Mouse (Mus musculus): ENCODE data around the gene Hcls1. TPM values are rescaled to one million over a fixed set of nuclear protein-coding genes. Genes with fewer than 3 reads are reported as not detected.

Gene Hcls1
- polyA plus RNA-seq (2012; ENCODE audit: insufficient read depth, insufficient read length, missing spikeins), result 349 and 368 TPM in 2 replicates

DNA sequence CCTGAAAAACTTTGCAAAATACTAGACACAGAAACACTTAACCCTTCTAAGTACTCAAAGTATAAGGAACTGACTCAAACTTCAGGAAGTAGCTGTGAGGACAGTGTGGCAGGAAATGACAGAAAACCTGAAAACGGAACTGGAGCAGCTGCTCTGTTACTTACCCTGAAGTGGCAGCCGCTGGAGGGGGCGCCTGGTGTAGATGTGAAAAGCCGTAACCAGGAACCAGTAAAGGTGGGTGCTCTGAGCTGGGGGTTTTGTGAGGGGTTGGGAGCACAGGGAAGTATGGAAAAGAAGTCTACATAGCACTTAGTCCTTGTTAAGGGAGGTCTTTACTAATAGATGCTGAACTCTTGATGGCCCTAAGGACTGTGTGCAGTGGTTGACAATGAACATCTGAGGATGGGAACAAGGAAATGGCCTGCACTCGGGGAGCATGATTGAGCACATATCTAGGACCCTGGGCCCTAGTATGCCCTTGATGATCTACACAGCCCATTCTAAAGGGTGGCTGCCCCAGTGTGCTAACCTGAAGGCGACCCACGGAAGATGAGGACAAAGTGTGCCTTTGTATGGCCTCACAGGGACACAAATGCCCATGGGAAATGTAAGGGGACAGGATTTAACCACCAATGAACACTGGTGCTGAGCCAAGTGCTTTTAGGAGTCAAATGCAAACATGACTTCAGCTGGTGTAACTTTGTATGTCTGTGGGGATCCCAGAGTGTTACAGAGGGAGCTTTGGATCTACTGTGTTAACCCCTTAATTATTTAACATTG is at the start of gene Hcls1:
Gene Hcls1, plus strand, starts transcription at position 143 of the 780 bp plus-strand sequence.
- TF ChIP-seq POLR2A (IDR thresholded peaks at IDR 0.05; ENCODE audit: borderline replicate concordance, low read depth, low read length) (no peak), CTCF (IDR thresholded peaks at IDR 0.05; ENCODE audit: low read depth, low read length) (no peak)
- Histone ChIP-seq H3K4me1 (ENCODE audit: control insufficient read depth, insufficient read depth, low read length) (peaks cover 66% of the 10 kb centered on the region), H3K4me3 (ENCODE audit: insufficient read depth, low read length) (peak within 1 kb of the TSS; percentile 65), H3K27ac (ENCODE audit: insufficient read depth, low read depth, low read length) (peak within 1 kb of the TSS; percentile 85)

DNA sequence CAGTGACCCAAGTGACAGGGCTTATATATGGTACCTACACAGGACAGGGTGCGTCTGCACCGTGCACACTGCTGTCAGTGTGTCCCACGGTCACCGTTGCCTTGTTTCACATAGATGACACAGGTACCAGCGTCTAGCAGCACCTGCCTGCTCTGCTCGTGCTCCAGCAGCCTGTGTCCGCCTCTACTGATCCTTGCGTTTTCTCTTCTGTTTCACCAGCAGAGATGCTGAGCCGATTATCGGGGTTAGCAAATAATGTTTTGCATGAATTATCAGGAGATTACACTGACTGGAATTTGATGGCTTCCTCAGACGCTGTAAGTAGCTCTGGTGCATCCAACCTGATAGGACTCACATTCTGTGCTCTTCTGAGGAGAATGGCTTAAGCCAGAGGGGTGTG is 48.9 kb upstream of the Hcls1 start:
- no peak overlapping the region for H3K4me3 ChIP-seq (ENCODE audit: insufficient read depth, low read length)
- TF ChIP-seq CTCF (IDR thresholded peaks at IDR 0.05; ENCODE audit: low read depth, low read length) (no peak), POLR2A (IDR thresholded peaks at IDR 0.05; ENCODE audit: borderline replicate concordance, low read depth, low read length) (no peak)
- no peak overlapping the region for H3K27ac ChIP-seq (ENCODE audit: insufficient read depth, low read depth, low read length)
- no peaks in the 10 kb centered on the region for H3K4me1 ChIP-seq (ENCODE audit: control insufficient read depth, insufficient read depth, low read length)

GRCm38 (mm10) chr16:36887546-36887945 is 47.2 kb upstream of the Hcls1 start:
- no peak overlapping the region for H3K4me3 ChIP-seq (ENCODE audit: insufficient read depth, low read length)
- H3K27ac ChIP-seq (ENCODE audit: insufficient read depth, low read depth, low read length), result no peak overlapping the region
- H3K4me1 ChIP-seq (ENCODE audit: control insufficient read depth, insufficient read depth, low read length), result no peaks in the 10 kb centered on the region
- TF ChIP-seq POLR2A (IDR thresholded peaks at IDR 0.05; ENCODE audit: borderline replicate concordance, low read depth, low read length), result no peak
- TF ChIP-seq CTCF (IDR thresholded peaks at IDR 0.05; ENCODE audit: low read depth, low read length), result no peak

- Histone ChIP-seq H3K27ac (ENCODE audit: insufficient read depth, low read depth, low read length) (no peak overlapping the region), H3K4me1 (ENCODE audit: control insufficient read depth, insufficient read depth, low read length) (no peaks in the 10 kb centered on the region), H3K4me3 (ENCODE audit: insufficient read depth, low read length) (no peak overlapping the region)
- TF ChIP-seq CTCF (IDR thresholded peaks at IDR 0.05; ENCODE audit: low read depth, low read length) (no peak), POLR2A (IDR thresholded peaks at IDR 0.05; ENCODE audit: borderline replicate concordance, low read depth, low read length) (no peak)
Measured at GRCm38 (mm10) chr16:36890559-36890958, 44.2 kb upstream of the Hcls1 start.

DNA sequence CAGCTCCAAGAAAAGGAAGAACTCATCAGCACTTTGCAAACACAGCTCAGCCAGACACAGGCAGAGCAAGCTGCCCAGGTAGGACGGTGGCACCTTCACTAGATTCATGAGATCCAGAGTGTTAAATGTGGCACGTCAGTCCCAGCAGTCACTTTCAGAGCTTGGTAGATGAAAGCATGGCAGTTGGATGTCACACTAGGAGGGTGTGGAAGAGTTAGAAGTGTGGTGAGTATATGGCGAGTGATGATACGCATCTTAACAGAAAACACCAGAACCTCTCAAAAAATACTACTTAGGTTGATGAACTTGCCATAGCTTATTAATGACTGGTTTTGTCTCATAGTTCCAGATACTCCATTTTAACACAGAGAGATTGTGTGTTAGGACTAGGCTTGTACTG is 43.4 kb upstream of the Hcls1 start:
- no peak for TF ChIP-seq POLR2A (IDR thresholded peaks at IDR 0.05; ENCODE audit: borderline replicate concordance, low read depth, low read length)
- no peak for TF ChIP-seq CTCF (IDR thresholded peaks at IDR 0.05; ENCODE audit: low read depth, low read length)
- H3K27ac ChIP-seq (ENCODE audit: insufficient read depth, low read depth, low read length), result no peak overlapping the region
- H3K4me3 ChIP-seq (ENCODE audit: insufficient read depth, low read length), result no peak overlapping the region
- no peaks in the 10 kb centered on the region for H3K4me1 ChIP-seq (ENCODE audit: control insufficient read depth, insufficient read depth, low read length)

GRCm38 (mm10) chr16:36893317-36893716 is 41.5 kb upstream of the Hcls1 start:
- no peak for TF ChIP-seq POLR2A (IDR thresholded peaks at IDR 0.05; ENCODE audit: borderline replicate concordance, low read depth, low read length)

DNA sequence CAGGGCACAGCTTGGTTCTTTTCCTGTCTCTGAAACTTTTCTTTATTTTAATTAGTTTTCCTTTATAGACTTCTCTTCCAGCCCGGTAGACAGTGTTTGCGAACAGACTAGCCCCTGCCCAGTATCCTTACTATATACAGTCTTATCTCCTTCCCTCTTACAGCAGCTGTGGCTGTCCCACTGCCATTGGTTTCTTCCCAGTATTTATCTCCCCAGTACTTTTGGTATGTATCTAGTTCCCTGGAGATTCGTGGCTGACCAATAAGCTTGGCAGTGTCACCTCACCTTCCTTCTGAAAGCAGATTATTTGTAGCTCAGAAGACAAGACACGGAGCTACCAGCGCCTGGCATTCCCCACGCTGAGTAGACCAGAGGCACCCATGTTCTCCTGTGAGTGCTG is 38.1 kb upstream of the Hcls1 start:
- no peak for TF ChIP-seq CTCF (IDR thresholded peaks at IDR 0.05; ENCODE audit: low read depth, low read length)
- no peak for TF ChIP-seq POLR2A (IDR thresholded peaks at IDR 0.05; ENCODE audit: borderline replicate concordance, low read depth, low read length)
- Histone ChIP-seq H3K27ac (ENCODE audit: insufficient read depth, low read depth, low read length) (no peak overlapping the region), H3K4me3 (ENCODE audit: insufficient read depth, low read length) (no peak overlapping the region), H3K4me1 (ENCODE audit: control insufficient read depth, insufficient read depth, low read length) (no peaks in the 10 kb centered on the region)

More at GRCm38 (mm10) chr16:36893317-36893716, 41.5 kb upstream of the Hcls1 start:
- Histone ChIP-seq H3K27ac (ENCODE audit: insufficient read depth, low read depth, low read length) (no peak overlapping the region), H3K4me1 (ENCODE audit: control insufficient read depth, insufficient read depth, low read length) (no peaks in the 10 kb centered on the region), H3K4me3 (ENCODE audit: insufficient read depth, low read length) (no peak overlapping the region)

- TF ChIP-seq POLR2A (IDR thresholded peaks at IDR 0.05; ENCODE audit: borderline replicate concordance, low read depth, low read length), result no peak
- no peak for TF ChIP-seq CTCF (IDR thresholded peaks at IDR 0.05; ENCODE audit: low read depth, low read length)
Measured at GRCm38 (mm10) chr16:36903156-36903555, 31.6 kb upstream of the Hcls1 start.

GRCm38 (mm10) chr16:36911909-36912308 is 22.9 kb upstream of the Hcls1 start:
- no peak for TF ChIP-seq CTCF (IDR thresholded peaks at IDR 0.05; ENCODE audit: low read depth, low read length)
- no peak overlapping the region for H3K4me3 ChIP-seq (ENCODE audit: insufficient read depth, low read length)
- H3K27ac ChIP-seq (ENCODE audit: insufficient read depth, low read depth, low read length), result no peak overlapping the region
- H3K4me1 ChIP-seq (ENCODE audit: control insufficient read depth, insufficient read depth, low read length), result no peaks in the 10 kb centered on the region

More at GRCm38 (mm10) chr16:36903156-36903555, 31.6 kb upstream of the Hcls1 start:
- no peak overlapping the region for H3K27ac ChIP-seq (ENCODE audit: insufficient read depth, low read depth, low read length)
- H3K4me3 ChIP-seq (ENCODE audit: insufficient read depth, low read length), result no peak overlapping the region
- H3K4me1 ChIP-seq (ENCODE audit: control insufficient read depth, insufficient read depth, low read length), result no peaks in the 10 kb centered on the region

- no peak overlapping the region for H3K27ac ChIP-seq (ENCODE audit: insufficient read depth, low read depth, low read length)
- no peak overlapping the region for H3K4me3 ChIP-seq (ENCODE audit: insufficient read depth, low read length)
- no peaks in the 10 kb centered on the region for H3K4me1 ChIP-seq (ENCODE audit: control insufficient read depth, insufficient read depth, low read length)
- TF ChIP-seq CTCF (IDR thresholded peaks at IDR 0.05; ENCODE audit: low read depth, low read length) (no peak), POLR2A (IDR thresholded peaks at IDR 0.05; ENCODE audit: borderline replicate concordance, low read depth, low read length) (no peak)
Measured at GRCm38 (mm10) chr16:36912311-36912710, 22.5 kb upstream of the Hcls1 start.

All from bone marrow macrophage, adult 2 months (primary cell).